Mouse (Mus musculus) myocyte (in vitro differentiated cells): Measurements from ENCODE around the gene Paqr8.

ENCODE experiments used
- CEBPB ChIP-seq: IDR thresholded peaks from 2 replicates; pipeline ENCODE4 v1.6.1; 2011; ENCODE audit warnings: mild to moderate bottlenecking, moderate library complexity; ENCODE audit not compliant: poor library complexity, insufficient read depth, severe bottlenecking
- E2F4 ChIP-seq: IDR thresholded peaks from one replicate; pipeline ENCODE4 v1.6.1; 2011; ENCODE audit warnings: mild to moderate bottlenecking, control low read depth, moderate library complexity; ENCODE audit not compliant: insufficient read depth
- MAX ChIP-seq: IDR thresholded peaks from one replicate; pipeline ENCODE4 v1.6.1; 2011; ENCODE audit warnings: low read depth, mild to moderate bottlenecking, control low read depth
- MYOD1 ChIP-seq, 3 experiments: IDR thresholded peaks; one replicate each; pipeline ENCODE4 v1.6.1; 2011; ENCODE audit warnings: control low read depth in 2 of 3, low read depth in 2 of 3, mild to moderate bottlenecking in 2 of 3, moderate library complexity in 1 of 3; ENCODE audit not compliant: insufficient read length in 2 of 3, control insufficient read depth in 1 of 3
- MYOG ChIP-seq, 3 experiments: IDR thresholded peaks; one replicate each; pipeline ENCODE4 v1.6.1; 2011; ENCODE audit warnings: control low read depth in 2 of 3, low read depth in 2 of 3, mild to moderate bottlenecking in 2 of 3; ENCODE audit not compliant: insufficient read length in 2 of 3, control insufficient read depth in 1 of 3, insufficient read depth in 1 of 3
- POLR2A ChIP-seq: IDR thresholded peaks from one replicate; pipeline ENCODE4 v1.6.1; 2011; ENCODE audit warnings: low read depth, mild to moderate bottlenecking, control low read depth, moderate library complexity; ENCODE audit not compliant: insufficient read length
- POLR2AphosphoS2 ChIP-seq: IDR thresholded peaks from one replicate; pipeline ENCODE4 v1.6.1; 2011; ENCODE audit warnings: low read depth, control low read depth; ENCODE audit not compliant: insufficient read length
- REST ChIP-seq: IDR thresholded peaks from one replicate; pipeline ENCODE4 v1.6.1; 2011; ENCODE audit warnings: mild to moderate bottlenecking, control low read depth, moderate library complexity; ENCODE audit not compliant: insufficient read depth, insufficient read length
- SRF ChIP-seq: IDR thresholded peaks from one replicate; pipeline ENCODE4 v1.6.1; 2011; ENCODE audit warnings: low read depth; ENCODE audit not compliant: control insufficient read depth, insufficient read length
- TCF12 ChIP-seq: IDR thresholded peaks from one replicate; pipeline ENCODE4 v1.6.1; 2011; ENCODE audit warnings: mild to moderate bottlenecking, control low read depth; ENCODE audit not compliant: poor library complexity, insufficient read depth, severe bottlenecking
- USF1 ChIP-seq: IDR thresholded peaks from one replicate; pipeline ENCODE4 v1.6.1; 2011; ENCODE audit warnings: low read depth, mild to moderate bottlenecking, control low read depth, moderate library complexity

DNA sequence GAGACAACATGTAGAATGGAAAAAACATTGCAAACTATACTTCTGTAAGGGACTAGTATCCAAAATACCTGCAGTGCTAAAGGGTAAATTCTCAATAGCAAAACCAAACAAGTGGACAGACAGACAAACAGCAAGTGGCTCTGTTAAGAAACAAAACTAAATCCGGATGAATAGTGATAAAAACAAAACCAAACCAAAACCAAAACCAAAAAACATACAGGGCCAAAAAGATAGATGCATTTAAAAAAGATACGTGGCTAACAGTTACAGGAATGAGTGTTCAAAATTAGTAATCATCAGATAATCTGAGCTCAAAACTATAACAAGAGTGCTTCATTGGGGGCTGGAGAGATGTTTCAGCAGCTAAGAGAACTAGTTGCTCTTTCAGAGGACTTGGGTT lies 79.2 kb downstream of the Paqr8 start:
- TF ChIP-seq POLR2AphosphoS2 (no peak), POLR2A (no peak), CEBPB (no peak), USF1 (no peak), TCF12 (no peak), MAX (no peak), MYOD1 (IDR thresholded peaks at IDR 0.05; ENCODE audit: control insufficient read depth in 1 of 3, insufficient read length in 2 of 3, low read depth in 2 of 3) (no peak), MYOG (IDR thresholded peaks at IDR 0.05; ENCODE audit: control insufficient read depth in 1 of 3, insufficient read depth in 1 of 3, insufficient read length in 2 of 3, low read depth in 2 of 3) (no peak), E2F4 (no peak), REST (no peak), SRF (no peak)
